Mouse (Mus musculus) megakaryocyte, adult 5-6 weeks (primary cell): ENCODE data around the gene Elf2. TPM values are rescaled to one million over a fixed set of nuclear protein-coding genes. Genes with fewer than 3 reads are reported as not detected.

ENCODE experiments used
- ATAC-seq: 2 replicates; pipeline ENCODE4 v1.8.0; 2016; ENCODE audit warnings: mild to moderate bottlenecking, inconsistent platforms; ENCODE audit not compliant: poor library complexity, severe bottlenecking
- total RNA-seq, 2 experiments: library from RNA; stranded (forward) in 1 of 2; stranded (reverse) in 1 of 2; fragments of 153-499, 151-499 nt in 1 of 2; fragments of 221-1000, 200-1000 nt in 1 of 2; gene quantifications; 2 replicates each; pipeline versions ENCODE4 v1.2.3 to v1.2.4; 2015 to 2017

Elf2 gene
- total RNA-seq (2015) (37.0 and 39.6 TPM in 2 replicates), total RNA-seq (2017) (98.4 and 102 TPM in 2 replicates)

DNA sequence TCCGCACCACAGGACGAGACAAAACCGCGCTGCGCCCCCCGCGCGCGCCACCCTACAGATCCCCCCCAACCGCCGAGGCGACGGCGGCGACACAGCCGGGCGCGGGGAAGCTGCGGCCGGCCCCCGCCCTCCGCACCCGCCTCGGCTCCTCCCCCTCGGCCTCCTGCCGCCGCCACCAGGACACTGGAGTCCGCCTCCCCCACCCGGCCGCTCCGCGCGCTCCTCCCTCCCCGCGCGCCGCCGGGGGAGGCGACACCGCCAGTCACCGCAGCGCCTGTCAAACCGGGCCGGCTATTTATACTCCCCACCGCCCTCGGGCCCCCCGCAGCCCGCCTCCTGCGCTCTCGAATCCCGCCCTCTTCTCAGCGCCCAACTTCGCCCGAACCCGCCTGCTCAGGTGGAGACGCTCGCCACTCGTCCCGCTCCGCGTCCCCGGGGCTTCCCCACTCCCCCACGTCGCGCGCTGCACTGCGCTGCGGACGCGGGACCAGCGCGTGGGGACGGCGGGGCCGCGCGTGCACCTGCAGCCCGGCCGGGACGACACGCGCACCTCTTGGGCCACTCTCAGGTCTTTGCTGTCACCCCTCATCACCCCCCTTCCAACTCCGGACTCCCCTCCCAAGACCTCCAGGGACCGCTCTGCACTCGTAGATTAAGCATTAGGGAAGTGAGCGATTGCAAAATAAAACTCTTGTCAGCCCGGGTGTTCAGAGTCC, at the start of gene Elf2:
TSS of gene Elf2 (minus strand) at position 112 of the 716 bp plus-strand sequence.
- peak; percentile 79 for ATAC-seq

GRCm38 (mm10) chr3:51388904-51389303, 48.4 kb upstream of the Elf2 start:
- peak; percentile 49 for ATAC-seq

- no peak for ATAC-seq
These were observed 47.5 kb upstream of the Elf2 start for GRCm38 (mm10) chr3:51387868-51388381.

GRCm38 (mm10) chr3:51387134-51387451, 46.6 kb upstream of the Elf2 start:
- ATAC-seq = no peak

- no peak for ATAC-seq
These were observed 46.1 kb upstream of the Elf2 start for GRCm38 (mm10) chr3:51386441-51387133.

GRCm38 (mm10) chr3:51383409-51383808, 42.9 kb upstream of the Elf2 start:
- ATAC-seq = no peak

DNA sequence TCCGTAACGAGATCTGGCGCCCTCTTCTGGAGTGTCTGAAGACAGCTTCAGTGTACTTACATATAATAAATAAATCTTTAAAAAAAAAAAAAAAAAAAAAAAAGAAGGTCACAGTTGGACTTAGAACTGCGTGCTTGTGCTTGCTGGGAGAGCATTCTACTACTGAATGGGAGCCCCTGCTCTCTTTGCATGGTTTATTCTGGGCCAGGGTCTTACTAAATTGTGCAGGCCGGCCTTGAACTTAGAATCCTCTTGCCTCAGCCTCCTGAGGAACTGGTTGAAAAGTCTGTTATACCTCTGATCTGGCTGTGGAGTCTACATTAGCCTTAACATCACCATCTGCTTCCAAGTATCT, 40.2 kb upstream of the Elf2 start:
- ATAC-seq = no peak

- ATAC-seq = no peak
These were observed 39.6 kb upstream of the Elf2 start for GRCm38 (mm10) chr3:51379786-51380659.

- no peak for ATAC-seq
These were observed 38.1 kb upstream of the Elf2 start for GRCm38 (mm10) chr3:51378665-51378946.

GRCm38 (mm10) chr3:51377878-51378664, 37.6 kb upstream of the Elf2 start:
- ATAC-seq = peak; percentile 77

GRCm38 (mm10) chr3:51375307-51376265, 35.1 kb upstream of the Elf2 start:
- peak; percentile 62 for ATAC-seq

- no peak for ATAC-seq
These were observed 33.1 kb upstream of the Elf2 start for GRCm38 (mm10) chr3:51373544-51373943.

GRCm38 (mm10) chr3:51372883-51373282, 32.4 kb upstream of the Elf2 start:
- no peak for ATAC-seq

DNA sequence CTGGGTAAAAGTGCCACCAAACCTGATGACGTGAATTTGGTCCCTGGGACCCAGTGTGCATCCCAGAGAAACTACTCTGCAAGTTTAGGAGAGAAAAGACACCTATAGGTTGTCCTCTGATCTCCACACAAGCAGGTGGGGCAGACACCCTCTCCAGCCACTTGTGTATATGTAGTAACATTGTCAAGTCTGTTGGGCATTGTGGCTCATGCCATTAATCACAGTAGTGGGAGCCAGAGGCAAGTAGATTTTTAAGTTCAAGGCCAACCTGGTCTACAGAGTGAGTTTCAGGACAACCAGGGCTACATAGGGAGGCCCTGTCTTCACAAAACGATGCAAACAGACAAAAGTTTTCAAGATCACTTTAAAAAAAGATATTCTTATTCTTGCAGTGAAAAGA, 31.4 kb upstream of the Elf2 start:
- ATAC-seq = no peak

GRCm38 (mm10) chr3:51368011-51368410, 27.5 kb upstream of the Elf2 start:
- no peak for ATAC-seq

DNA sequence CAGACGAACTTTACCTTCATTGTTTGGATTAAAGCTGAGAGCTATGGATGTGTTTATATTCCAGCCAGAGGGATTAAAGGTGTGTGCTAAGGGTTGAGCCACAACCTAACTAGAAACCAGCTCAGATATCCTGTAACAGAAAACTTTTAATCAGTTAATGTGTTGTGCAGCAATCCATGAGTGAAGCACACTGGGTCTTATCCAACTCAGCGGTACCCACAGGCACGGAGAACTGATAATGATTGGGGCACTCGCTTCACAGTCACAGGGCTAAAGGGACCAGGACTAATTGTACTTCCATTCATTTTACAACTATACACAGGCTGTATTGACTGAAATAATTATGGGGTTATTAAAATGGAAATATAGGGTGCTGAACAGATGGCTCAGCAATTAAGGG, 26.5 kb upstream of the Elf2 start:
- no peak for ATAC-seq

DNA sequence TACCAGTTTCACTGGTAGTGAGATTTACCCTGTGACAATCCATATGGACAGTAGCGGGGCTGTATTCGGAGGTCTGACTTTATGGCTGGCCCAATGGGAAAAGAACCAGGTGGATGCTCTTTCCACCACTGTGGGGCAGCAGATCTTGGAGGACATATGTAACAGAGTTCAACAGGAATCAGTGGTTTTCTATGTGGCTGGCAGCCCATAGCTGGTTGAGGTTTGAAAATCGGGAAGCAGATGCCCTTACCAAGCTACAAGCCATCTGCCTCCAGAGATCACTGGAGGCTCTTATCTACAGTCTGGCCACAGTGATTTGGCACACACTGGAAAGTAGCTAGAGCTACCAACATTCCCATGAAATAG, 25.0 kb upstream of the Elf2 start:
- ATAC-seq = no peak

DNA sequence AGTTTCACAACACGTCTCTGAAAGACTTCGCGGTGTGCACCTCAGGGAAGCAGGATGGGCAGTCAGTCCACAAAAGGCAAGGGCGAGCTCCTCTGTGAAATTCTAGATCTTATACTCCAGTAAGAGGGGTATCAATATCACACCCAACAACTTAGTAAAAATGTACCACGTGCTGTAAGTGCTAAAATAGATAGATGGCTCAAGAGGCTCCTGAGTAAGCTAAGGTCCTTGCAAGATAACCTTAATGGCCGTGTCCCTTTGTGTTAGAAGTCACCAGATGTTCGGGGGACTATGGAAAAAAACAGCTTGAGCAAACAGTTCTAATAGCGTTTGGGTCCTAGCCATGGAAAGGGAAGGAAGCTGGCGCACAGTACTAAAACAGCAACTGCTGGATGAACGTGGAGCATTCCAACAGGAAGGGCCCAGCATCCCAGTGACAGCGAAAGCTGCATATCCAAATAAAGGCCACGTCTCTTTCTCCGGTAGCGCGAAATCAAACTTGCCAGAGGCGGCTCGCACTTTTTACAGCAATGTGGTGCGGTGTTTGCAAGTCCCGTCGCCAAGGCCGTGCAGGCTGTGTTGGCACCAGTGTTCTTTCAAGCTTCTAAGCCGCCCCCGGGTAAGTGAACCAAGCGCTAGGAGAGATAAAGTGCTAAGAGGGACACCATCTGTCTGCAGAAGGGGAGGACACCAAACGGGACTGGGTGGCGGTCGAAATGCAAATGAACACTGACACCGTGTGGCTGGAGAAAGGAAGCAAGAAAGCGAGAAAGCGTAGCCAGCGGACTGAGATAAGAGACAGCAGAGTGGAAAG, 24.4 kb upstream of the Elf2 start:
- ATAC-seq = peak; percentile 95

GRCm38 (mm10) chr3:51361066-51361465, 20.6 kb upstream of the Elf2 start:
- ATAC-seq = no peak
